ENCODE assay signal across 8 mouse cellular contexts in the genomic region with DNA sequence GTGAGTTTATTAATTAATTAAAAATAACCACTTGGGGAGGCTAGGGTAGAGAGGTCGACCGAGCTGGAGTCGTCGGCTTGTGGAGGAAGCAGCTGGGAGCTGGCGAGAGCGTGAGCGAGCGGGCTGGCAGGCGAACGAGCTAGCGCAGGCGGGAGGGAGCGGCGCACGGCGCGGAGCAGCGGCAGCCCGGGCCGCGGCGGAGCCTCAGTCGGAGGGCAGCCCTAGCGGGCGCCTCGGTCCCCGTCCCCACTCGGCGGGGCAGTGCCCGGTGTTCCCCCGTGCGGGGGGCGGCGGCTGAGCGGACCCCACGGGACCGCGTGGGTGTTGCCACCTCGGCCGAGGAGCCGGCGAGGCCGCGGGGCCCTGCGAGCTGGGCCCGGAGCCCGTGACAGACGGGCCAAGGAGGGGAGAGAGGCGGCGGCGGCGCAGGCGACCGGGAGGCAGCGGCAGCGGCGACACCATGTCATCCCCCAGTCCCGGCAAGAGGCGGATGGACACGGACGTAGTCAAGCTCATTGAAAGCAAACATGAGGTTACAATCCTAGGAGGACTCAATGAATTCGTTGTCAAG.
DNase-seq lines count a peak whose midpoint lies in the region; ATAC-seq and TF ChIP-seq lines count a peak whose summit lies in the region.
"Not testable (repeated sequence)": the region's sequence is repeated elsewhere in the genome, so short reads cannot be mapped to it uniquely, and the experiment has no call there.

No protein-coding gene starts in this region.

- ATAC-seq in forebrain, embryonic 13.5 days: peak; percentile 96
- peak; percentile 90 for ATAC-seq in heart, postnatal 0 days (ENCODE audit: insufficient read depth, low read depth)
- ATAC-seq in kidney, embryonic 16.5 days (ENCODE audit: low FRiP score, low TSS enrichment): peak; percentile 92
- peak; percentile 81 for ATAC-seq in limb, embryonic 11.5 days (ENCODE audit: insufficient number of reproducible peaks, low FRiP score, low TSS enrichment, low read depth)
- ATAC-seq in megakaryocyte-erythroid progenitor cell, adult 5-6 weeks (replicated peaks; ENCODE audit: low FRiP score, low TSS enrichment, poor library complexity, severe bottlenecking): peak; percentile 72

- under 1% methylated on average over 41 of the region's 62 CpGs for WGBS in forebrain, embryonic 13.5 days
- under 1% methylated on average over 42 of the region's 62 CpGs for WGBS in heart, postnatal 0 days
- 0% methylated on average over 47 of the region's 62 CpGs for WGBS in kidney, embryonic 16.5 days
- WGBS in limb, embryonic 11.5 days: under 1% methylated on average over 27 of the region's 62 CpGs

- not testable (repeated sequence) for H3K27me3 ChIP-seq in forebrain, embryonic 13.5 days; heart, postnatal 0 days (ENCODE audit: control insufficient read depth, insufficient read depth, low read length); kidney, embryonic 16.5 days (ENCODE audit: insufficient read depth, low read length); limb, embryonic 11.5 days (ENCODE audit: control insufficient read depth, insufficient read depth, low read length)

- TF ChIP-seq EP300 in heart, postnatal 0 days (IDR thresholded peaks at IDR 0.05; ENCODE audit: low read depth): not testable (repeated sequence)

- peak overlapping the region; percentile 70 for H3K9ac ChIP-seq in forebrain, embryonic 13.5 days
- peak overlapping the region; percentile 52 for H3K9ac ChIP-seq in heart, postnatal 0 days (replicated peaks; ENCODE audit: low read depth, low read length)
- H3K9ac ChIP-seq in kidney, embryonic 16.5 days (replicated peaks; ENCODE audit: low read length): peak overlapping the region; percentile 61
- peak overlapping the region; percentile 56 for H3K9ac ChIP-seq in limb, embryonic 11.5 days (ENCODE audit: low read length)

- not testable (repeated sequence) for H3K9me3 ChIP-seq in forebrain, embryonic 13.5 days (replicated peaks); heart, postnatal 0 days (replicated peaks; ENCODE audit: control insufficient read depth, low read length); kidney, embryonic 16.5 days (ENCODE audit: low read length); limb, embryonic 11.5 days (ENCODE audit: control insufficient read depth, low read length)

- H3K4me1 ChIP-seq in forebrain, embryonic 13.5 days; heart, postnatal 0 days (ENCODE audit: control insufficient read depth, insufficient read depth); kidney, embryonic 16.5 days (ENCODE audit: insufficient read depth, low read length); limb, embryonic 11.5 days (ENCODE audit: control insufficient read depth, insufficient read depth, low read length): not testable (repeated sequence)

- peak overlapping the region; percentile 57 for H3K4me2 ChIP-seq in forebrain, embryonic 13.5 days
- peak overlapping the region; percentile 59 for H3K4me2 ChIP-seq in heart, postnatal 0 days (ENCODE audit: low read depth, low read length)
- peak overlapping the region; percentile 59 for H3K4me2 ChIP-seq in kidney, embryonic 16.5 days (replicated peaks; ENCODE audit: low read depth, low read length)
- H3K4me2 ChIP-seq in limb, embryonic 11.5 days (ENCODE audit: low read depth, severe bottlenecking): peak overlapping the region; percentile 49

- peak overlapping the region; percentile 48; the same call in 1 of the 2 replicates for H3K27ac ChIP-seq in forebrain, embryonic 13.5 days
- H3K27ac ChIP-seq in heart, postnatal 0 days (ENCODE audit: low read depth); kidney, embryonic 16.5 days (ENCODE audit: low read length); limb, embryonic 11.5 days (replicated peaks; ENCODE audit: low read depth, low read length): not testable (repeated sequence)

- H3K36me3 ChIP-seq in forebrain, embryonic 13.5 days (ENCODE audit: poor library complexity, severe bottlenecking); heart, postnatal 0 days (replicated peaks; ENCODE audit: control insufficient read depth, insufficient read depth, low read length); kidney, embryonic 16.5 days (ENCODE audit: insufficient read depth, low read length); limb, embryonic 11.5 days (ENCODE audit: control insufficient read depth, insufficient read depth, low read length): not testable (repeated sequence)

- peak; percentile 6 to 13 for DNase-seq in B cell, adult 2 months
- DNase-seq in cerebellum, adult 8-10 months: peak; percentile 59
- peak; percentile 28 for DNase-seq in heart, postnatal 0 days (ENCODE audit: low spot score)
- DNase-seq in limb, embryonic 11.5 days (ENCODE audit: low spot score): peak; percentile 52
- peak; percentile 48 for DNase-seq in right cerebral cortex, postnatal 25 days

- peak overlapping the region; percentile 44 for H3K4me3 ChIP-seq in forebrain, embryonic 13.5 days
- peak overlapping the region; percentile 49 for H3K4me3 ChIP-seq in heart, postnatal 0 days (ENCODE audit: low read depth, low read length)
- peak overlapping the region; percentile 47 for H3K4me3 ChIP-seq in kidney, embryonic 16.5 days (ENCODE audit: low read length)
- peak overlapping the region; percentile 28 for H3K4me3 ChIP-seq in limb, embryonic 11.5 days (ENCODE audit: low read depth, low read length)

- not testable (repeated sequence) for TF ChIP-seq CTCF in heart, postnatal 0 days (IDR thresholded peaks at IDR 0.05; ENCODE audit: low read depth)
